Mouse (Mus musculus) midbrain, embryonic 13.5 days (tissue): ENCODE measurements around the gene Crocc. TPM values are rescaled to one million over a fixed set of nuclear protein-coding genes. Genes with fewer than 3 reads are reported as not detected.

Experiments used
- ATAC-seq: fragments of 200-750 bp; cut with Nextera tagmentation; 2 replicates; pipeline ENCODE4 v1.8.0; 2017; ENCODE audit warnings: mild to moderate bottlenecking, moderate TSS enrichment, moderate library complexity
- H3K27ac ChIP-seq: fragments of 300-500 bp; sonication (generic); 2 replicates; pipeline ENCODE4 v1.5.1; 2015; ENCODE audit warnings: inconsistent platforms, mild to moderate bottlenecking, moderate library complexity
- H3K27me3 ChIP-seq: fragments of 300-500 bp; sonication (generic); 2 replicates; pipeline ENCODE4 v1.6.1; 2015; ENCODE audit warnings: mild to moderate bottlenecking, inconsistent platforms
- H3K36me3 ChIP-seq: fragments of 300-500 bp; sonication (generic); 2 replicates; pipeline ENCODE4 v1.6.1; 2015; ENCODE audit warnings: mild to moderate bottlenecking, inconsistent platforms
- H3K4me1 ChIP-seq: fragments of 300-500 bp; sonication (generic); replicated peaks from 2 replicates; pipeline ENCODE4 v1.6.1; 2015; ENCODE audit warnings: inconsistent platforms
- H3K4me2 ChIP-seq: fragments of 300-500 bp; sonication (generic); replicated peaks from 2 replicates; pipeline ENCODE4 v1.6.1; 2015; ENCODE audit warnings: moderate library complexity, mild to moderate bottlenecking, inconsistent platforms
- H3K4me3 ChIP-seq: fragments of 300-500 bp; sonication (generic); replicated peaks from 2 replicates; pipeline ENCODE4 v1.5.1; 2015; ENCODE audit warnings: mild to moderate bottlenecking, inconsistent platforms
- H3K9ac ChIP-seq: fragments of 300-500 bp; sonication (generic); replicated peaks from 2 replicates; pipeline ENCODE4 v1.6.1; 2015; ENCODE audit warnings: mild to moderate bottlenecking, inconsistent platforms
- H3K9me3 ChIP-seq: fragments of 300-500 bp; sonication (generic); 2 replicates; pipeline ENCODE4 v1.6.1; 2016; ENCODE audit warnings: mild to moderate bottlenecking, inconsistent platforms
- WGBS: fragments of 180-500 bp; shearing (Covaris S2); methylation state at CpG from one replicate; pipeline ENCODE4 v1.1.7; 2015; 5-methylcytosine and 5-hydroxymethylcytosine counted together
- polyA plus RNA-seq: library from polyadenylated mRNA; unstranded; fragments of >200 nt; fragmentation: Nextera tagmentation; extraction: Ambion mirVana; gene quantifications from 2 replicates; pipeline ENCODE4 v1.2.1, GENCODE M21; 2015

Gene Crocc
- polyA plus RNA-seq, 1 experiment from 2014 or later = 8.8 TPM

DNA sequence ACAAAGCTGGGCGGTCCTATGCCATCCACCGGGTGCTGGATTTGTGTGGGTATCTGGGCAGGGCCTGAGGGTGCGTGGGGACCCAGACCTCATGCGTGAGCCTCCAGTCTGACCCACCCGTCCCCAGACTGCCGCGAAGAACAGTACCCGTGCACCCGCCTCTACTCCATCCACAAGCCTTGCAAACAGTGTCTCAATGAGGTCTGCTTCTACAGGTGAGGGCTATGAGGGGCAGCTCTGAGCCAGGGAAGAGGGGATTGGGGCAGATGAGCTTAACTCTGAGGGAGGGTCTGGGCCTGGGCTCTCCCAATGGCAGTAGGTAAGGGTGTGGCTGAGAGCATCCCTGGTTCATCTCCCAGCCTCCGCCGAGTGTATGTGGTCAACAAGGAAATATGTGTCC lies 45.5 kb downstream of the Crocc start:
- 91% methylated on average over 11 of the region's 11 CpGs for WGBS
- H3K4me2 ChIP-seq = no peak overlapping the region
- H3K27me3 ChIP-seq = no peaks in the 10 kb centered on the region
- H3K36me3 ChIP-seq = peaks cover 68% of the 10 kb centered on the region
- H3K9ac ChIP-seq = no peak overlapping the region
- H3K4me3 ChIP-seq = no peak overlapping the region
- peaks cover 47% of the 10 kb centered on the region for H3K4me1 ChIP-seq
- no peak overlapping the region for H3K27ac ChIP-seq
- no peaks in the 10 kb centered on the region for H3K9me3 ChIP-seq
- no peak for ATAC-seq

DNA sequence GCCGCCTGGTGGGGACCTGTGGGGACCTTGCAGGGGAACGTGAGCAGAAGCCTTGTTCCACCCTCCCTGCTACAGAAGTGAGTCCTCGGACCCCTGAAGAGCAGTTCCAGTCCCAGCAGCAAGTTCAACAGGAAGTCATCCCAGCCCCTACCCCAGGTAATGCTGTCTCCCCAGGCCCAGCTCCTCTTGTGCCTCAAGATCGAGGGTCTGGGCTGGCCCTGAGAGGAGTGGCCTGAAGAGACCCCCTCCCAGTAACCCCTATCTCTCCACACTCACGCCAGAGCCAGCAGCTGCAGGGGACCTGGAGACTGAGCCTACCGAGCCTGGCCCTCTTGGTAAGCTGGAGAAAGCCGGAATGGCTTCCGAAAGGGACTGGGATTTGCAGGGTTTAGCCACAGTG lies 46.2 kb downstream of the Crocc start:
- Histone ChIP-seq H3K27me3 (no peaks in the 10 kb centered on the region), H3K4me1 (peaks cover 41% of the 10 kb centered on the region), H3K36me3 (peaks cover 65% of the 10 kb centered on the region), H3K9me3 (no peaks in the 10 kb centered on the region), H3K27ac (no peak overlapping the region), H3K4me3 (no peak overlapping the region), H3K4me2 (no peak overlapping the region), H3K9ac (0 out of 2 replicates have a peak overlapping the region, but pooled peaks have one; percentile 16)
- WGBS = 66% methylated on average over 8 of the region's 8 CpGs
- no peak for ATAC-seq

DNA sequence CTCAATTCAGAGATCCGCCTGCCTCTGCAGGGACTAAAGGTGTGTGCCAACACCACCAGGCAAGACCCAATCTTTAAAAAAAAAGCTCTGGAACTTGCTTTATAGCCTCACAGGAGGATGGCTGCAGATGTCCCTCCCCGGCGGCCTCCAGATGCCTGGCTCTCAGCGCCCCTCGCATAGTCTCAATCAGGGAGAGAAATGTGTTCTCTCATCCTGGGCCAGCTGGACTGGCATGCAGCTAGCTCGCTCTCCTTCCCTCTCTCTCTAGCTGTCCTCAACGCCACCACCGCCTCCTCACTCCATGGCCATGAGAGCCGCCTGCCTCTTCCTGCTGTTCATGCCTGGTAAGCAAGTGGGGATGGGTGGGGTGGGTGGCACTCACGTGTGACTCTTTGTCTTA lies 47.8 kb downstream of the Crocc start:
- Histone ChIP-seq H3K4me2 (peak overlapping the region; percentile 92), H3K4me3 (peak overlapping the region; percentile 17), H3K9ac (peak overlapping the region; percentile 90), H3K4me1 (peaks cover 34% of the 10 kb centered on the region), H3K9me3 (no peaks in the 10 kb centered on the region), H3K36me3 (peaks cover 64% of the 10 kb centered on the region), H3K27me3 (no peaks in the 10 kb centered on the region), H3K27ac (peak overlapping the region; percentile 82)
- WGBS = 76% methylated on average over 10 of the region's 10 CpGs
- no peak for ATAC-seq

DNA sequence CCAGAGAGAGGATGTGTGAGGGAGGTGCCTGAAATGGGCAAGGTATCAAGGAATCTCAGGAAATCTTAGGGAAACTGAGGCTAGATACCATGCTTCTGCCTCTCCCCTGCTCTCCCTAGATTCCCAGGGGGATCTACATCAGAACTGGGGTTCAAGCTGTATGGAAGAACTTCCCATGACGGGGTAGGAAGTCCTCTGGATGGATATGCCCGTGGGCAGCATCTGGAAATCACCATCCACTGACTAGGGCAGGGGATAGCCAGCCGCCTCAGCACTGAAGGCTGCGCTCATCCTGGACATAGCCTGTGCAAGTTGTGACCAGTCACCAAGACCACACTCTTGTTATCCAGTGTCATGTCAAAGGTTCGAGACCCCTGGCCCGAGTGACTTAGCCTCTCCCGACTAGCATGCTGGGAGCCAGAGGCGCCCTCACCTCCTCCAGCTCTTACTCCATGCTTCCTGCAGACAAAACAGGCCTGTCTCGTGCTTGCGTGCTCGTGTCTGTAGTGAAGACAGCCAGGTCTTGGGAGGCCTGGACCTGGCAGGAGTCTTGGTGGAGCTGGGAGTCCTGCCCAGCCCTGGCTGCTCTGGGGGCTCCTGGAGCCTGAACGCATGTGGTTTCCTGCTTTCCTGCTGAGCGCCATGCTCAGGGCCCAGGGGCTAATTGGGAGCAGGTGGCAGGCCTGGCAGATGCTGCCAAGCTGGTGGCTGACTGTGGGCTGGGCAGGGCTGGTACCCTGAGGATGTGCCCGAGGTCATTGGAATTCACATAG lies 48.6 kb downstream of the Crocc start:
- H3K36me3 ChIP-seq = peaks cover 62% of the 10 kb centered on the region
- no peaks in the 10 kb centered on the region for H3K27me3 ChIP-seq
- H3K9ac ChIP-seq = peak overlapping the region; percentile 90
- no peaks in the 10 kb centered on the region for H3K9me3 ChIP-seq
- WGBS = 42% methylated on average over 14 of the region's 14 CpGs
- H3K4me2 ChIP-seq = peak overlapping the region; percentile 92
- H3K4me3 ChIP-seq = peak overlapping the region; percentile 78
- peaks cover 34% of the 10 kb centered on the region for H3K4me1 ChIP-seq
- peak; percentile 7; the same call in 1 of the 2 replicates for ATAC-seq
- peak overlapping the region; percentile 82 for H3K27ac ChIP-seq

DNA sequence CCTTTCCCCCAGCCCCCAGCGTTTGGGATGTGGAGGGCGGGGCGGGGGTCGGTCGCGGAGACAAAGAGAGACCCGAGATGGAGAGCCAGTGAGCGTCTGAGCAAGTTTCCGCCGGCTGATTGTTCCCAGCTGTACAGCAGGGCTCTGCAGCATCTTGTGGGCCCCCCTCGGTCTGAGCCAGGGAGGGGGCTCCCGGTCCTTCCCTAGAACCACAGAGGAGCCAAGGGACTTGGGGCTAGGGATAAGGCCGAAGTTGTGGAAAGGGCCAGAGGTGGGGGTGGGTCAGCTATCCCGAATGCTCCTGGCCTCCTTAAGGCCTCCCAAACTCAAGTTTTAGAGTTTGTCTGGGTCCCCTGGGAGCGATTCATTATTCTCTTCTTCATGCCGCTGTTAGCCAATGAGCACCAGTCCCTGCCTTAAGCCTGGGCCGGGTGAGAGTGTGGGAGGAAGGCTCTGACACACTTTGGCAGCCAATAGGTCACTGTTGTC lies 49.4 kb downstream of the Crocc start:
- peak overlapping the region; percentile 82 for H3K27ac ChIP-seq
- no peaks in the 10 kb centered on the region for H3K9me3 ChIP-seq
- 0% methylated on average over 10 of the region's 17 CpGs for WGBS
- peak; percentile 57 for ATAC-seq
- peak overlapping the region; percentile 90 for H3K9ac ChIP-seq
- peak overlapping the region; percentile 78 for H3K4me3 ChIP-seq
- H3K36me3 ChIP-seq = peaks cover 62% of the 10 kb centered on the region
- H3K27me3 ChIP-seq = no peaks in the 10 kb centered on the region
- peak overlapping the region; percentile 92 for H3K4me2 ChIP-seq
- peaks cover 34% of the 10 kb centered on the region for H3K4me1 ChIP-seq

DNA sequence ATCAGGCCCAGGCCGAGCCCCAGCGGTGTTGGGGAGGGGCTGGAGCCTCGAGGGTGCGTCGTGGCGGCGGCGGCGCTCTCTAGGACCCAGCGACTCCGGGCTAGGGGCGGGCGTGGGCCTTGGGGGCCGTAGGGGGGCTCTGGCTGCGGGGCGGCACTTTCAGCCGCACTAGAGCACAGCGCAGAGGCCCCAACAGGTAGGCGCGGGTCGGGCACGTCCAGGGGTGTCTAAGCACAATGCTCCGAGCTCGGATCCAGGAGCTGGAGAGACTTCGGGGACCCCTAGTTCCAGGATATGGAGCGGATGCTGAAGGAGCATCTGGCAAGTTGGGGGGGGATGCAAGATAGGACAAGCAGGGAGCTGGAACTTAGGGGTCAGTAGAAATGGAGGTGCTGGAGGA lies 49.8 kb downstream of the Crocc start:
- peak; percentile 86 for ATAC-seq
- no peaks in the 10 kb centered on the region for H3K9me3 ChIP-seq
- H3K4me2 ChIP-seq = peak overlapping the region; percentile 92
- peak overlapping the region; percentile 82 for H3K27ac ChIP-seq
- H3K4me1 ChIP-seq = peaks cover 34% of the 10 kb centered on the region
- under 1% methylated on average over 26 of the region's 26 CpGs for WGBS
- peak overlapping the region; percentile 90 for H3K9ac ChIP-seq
- H3K27me3 ChIP-seq = no peaks in the 10 kb centered on the region
- peaks cover 62% of the 10 kb centered on the region for H3K36me3 ChIP-seq
- H3K4me3 ChIP-seq = peak overlapping the region; percentile 78

DNA sequence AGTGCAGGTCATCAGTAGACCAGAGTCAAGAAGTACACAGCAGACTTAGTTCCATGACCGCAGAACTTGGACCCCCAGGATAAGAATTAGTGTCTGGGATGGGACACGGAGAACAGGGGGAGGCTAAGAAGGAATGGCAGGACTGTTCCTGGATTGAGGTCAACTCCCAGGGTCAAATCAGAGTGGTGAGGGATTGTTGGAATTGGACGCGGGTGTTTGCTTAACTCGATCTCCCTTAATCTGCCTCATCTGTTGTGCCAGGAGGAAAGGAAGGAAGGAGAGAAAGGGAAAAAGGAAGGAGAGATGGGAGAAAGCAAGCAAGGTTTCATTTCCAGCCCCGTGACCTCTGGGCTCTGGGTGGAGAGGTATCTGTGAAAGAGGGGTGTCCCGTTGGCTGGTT lies 50.2 kb downstream of the Crocc start, which contains the start of gene Mfap2:
Gene Mfap2 (plus strand): TSS at position 301 of the 400 bp plus-strand sequence.
- no peaks in the 10 kb centered on the region for H3K27me3 ChIP-seq
- H3K4me1 ChIP-seq = peaks cover 34% of the 10 kb centered on the region
- 15% methylated on average over 7 of the region's 7 CpGs for WGBS
- H3K9me3 ChIP-seq = no peaks in the 10 kb centered on the region
- peak within 1 kb of the TSS; percentile 92 for H3K4me2 ChIP-seq
- peak within 1 kb of the TSS; percentile 82 for H3K27ac ChIP-seq
- H3K36me3 ChIP-seq = peaks cover 62% of the 10 kb centered on the region
- ATAC-seq = no peak
- peak within 1 kb of the TSS; percentile 78 for H3K4me3 ChIP-seq
- peak within 1 kb of the TSS; percentile 90 for H3K9ac ChIP-seq

DNA sequence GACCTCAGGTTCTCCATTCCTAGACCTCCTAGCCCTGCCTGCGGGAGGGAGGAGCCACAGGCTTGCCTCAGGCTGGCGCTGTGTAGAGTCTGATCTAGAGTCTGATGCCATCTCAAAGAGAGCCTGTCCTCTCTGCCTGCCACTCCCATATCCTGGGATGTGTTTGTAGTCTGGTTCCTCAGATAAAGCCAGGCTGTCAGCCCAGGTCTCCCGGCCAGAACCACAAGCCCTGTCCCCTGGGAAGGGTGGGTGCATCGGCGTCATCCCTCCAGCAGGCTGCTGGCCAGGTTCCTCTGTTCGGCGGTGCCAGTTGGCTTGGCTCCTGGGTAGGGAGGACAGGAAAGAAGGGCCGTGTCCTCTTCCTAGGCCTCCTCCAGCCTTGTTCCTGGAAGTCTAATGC lies 52.3 kb downstream of the Crocc start:
- peaks cover 27% of the 10 kb centered on the region for H3K4me1 ChIP-seq
- H3K4me3 ChIP-seq = no peak overlapping the region
- 89% methylated on average over 8 of the region's 8 CpGs for WGBS
- no peaks in the 10 kb centered on the region for H3K9me3 ChIP-seq
- no peak overlapping the region for H3K27ac ChIP-seq
- no peak overlapping the region for H3K4me2 ChIP-seq
- H3K27me3 ChIP-seq = no peaks in the 10 kb centered on the region
- no peak overlapping the region for H3K9ac ChIP-seq
- H3K36me3 ChIP-seq = peaks cover 62% of the 10 kb centered on the region
- no peak for ATAC-seq

DNA sequence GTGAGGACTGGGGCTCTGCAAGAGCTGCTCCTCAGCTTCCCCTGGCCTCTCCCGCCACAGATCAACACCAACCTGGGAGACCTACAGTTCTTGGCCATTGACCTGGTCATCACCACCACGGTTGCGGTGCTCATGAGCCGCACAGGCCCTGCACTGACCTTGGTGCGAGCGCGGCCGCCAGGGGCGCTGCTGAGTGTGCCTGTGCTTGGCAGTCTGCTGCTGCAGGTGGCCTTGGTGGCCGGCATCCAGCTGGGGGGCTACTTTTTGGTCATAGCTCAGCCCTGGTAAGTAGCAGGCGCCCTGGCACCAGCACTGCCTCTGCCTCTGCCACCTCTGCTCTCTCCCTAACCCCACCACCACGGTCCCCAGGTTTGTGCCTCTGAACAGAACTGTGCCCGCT lies 54.4 kb downstream of the Crocc start:
- Histone ChIP-seq H3K9me3 (no peaks in the 10 kb centered on the region), H3K27me3 (no peaks in the 10 kb centered on the region), H3K4me3 (no peak overlapping the region), H3K9ac (no peak overlapping the region), H3K36me3 (peaks cover 76% of the 10 kb centered on the region), H3K4me2 (no peak overlapping the region), H3K27ac (no peak overlapping the region), H3K4me1 (peaks cover 6% of the 10 kb centered on the region)
- no peak for ATAC-seq
- WGBS = 72% methylated on average over 13 of the region's 13 CpGs

DNA sequence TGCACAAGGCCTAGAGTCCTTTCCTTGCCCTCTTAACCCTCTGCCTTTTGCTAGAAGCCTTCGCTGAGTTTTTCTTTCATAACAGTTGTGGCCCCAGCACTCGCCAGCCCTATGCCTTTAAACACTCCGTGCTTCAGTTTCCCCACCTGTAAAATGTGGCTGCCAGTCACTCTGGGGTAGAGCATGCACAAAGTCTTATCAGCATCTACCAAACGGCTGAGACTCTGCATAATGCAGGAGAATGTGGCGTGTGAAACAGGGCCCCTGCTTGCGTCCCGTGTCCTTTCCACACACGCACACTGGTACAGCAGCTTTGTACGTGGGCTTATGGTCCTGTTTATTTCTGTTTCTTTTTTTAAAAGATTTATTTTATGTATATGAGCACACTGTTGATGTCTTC lies 63.5 kb downstream of the Crocc start:
- H3K4me2 ChIP-seq = no peak overlapping the region
- no peak overlapping the region for H3K4me3 ChIP-seq
- H3K27me3 ChIP-seq = no peaks in the 10 kb centered on the region
- no peaks in the 10 kb centered on the region for H3K4me1 ChIP-seq
- no peak overlapping the region for H3K27ac ChIP-seq
- no peak overlapping the region for H3K9ac ChIP-seq
- H3K36me3 ChIP-seq = peaks cover 98% of the 10 kb centered on the region
- H3K9me3 ChIP-seq = no peaks in the 10 kb centered on the region
- 95% methylated on average over 9 of the region's 9 CpGs for WGBS
- ATAC-seq = no peak

DNA sequence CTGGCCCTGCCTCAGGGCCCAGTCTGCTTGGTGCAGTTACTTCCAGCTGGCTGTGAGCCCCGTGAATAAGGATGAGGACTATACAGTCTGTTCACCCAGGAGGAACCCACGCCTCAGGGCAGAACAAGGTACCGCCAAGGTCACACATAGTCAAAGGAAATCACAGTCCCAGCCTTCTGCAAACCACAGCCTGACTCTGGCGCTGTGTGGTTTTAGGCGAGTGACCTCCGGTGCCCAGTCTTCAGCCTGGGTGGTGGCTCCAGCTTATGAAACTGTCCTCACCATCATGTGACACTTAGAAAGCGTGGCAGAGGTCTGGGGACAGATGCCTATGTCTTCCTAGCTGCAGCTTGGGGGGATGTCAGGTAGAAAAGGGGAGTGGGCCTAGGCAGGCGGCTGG lies 64.5 kb downstream of the Crocc start:
- no peak for ATAC-seq
- H3K9me3 ChIP-seq = no peaks in the 10 kb centered on the region
- no peak overlapping the region for H3K4me2 ChIP-seq
- H3K27ac ChIP-seq = no peak overlapping the region
- no peak overlapping the region for H3K4me3 ChIP-seq
- H3K9ac ChIP-seq = no peak overlapping the region
- H3K36me3 ChIP-seq = peaks cover 94% of the 10 kb centered on the region
- 95% methylated on average over 8 of the region's 8 CpGs for WGBS
- no peaks in the 10 kb centered on the region for H3K27me3 ChIP-seq
- no peaks in the 10 kb centered on the region for H3K4me1 ChIP-seq

DNA sequence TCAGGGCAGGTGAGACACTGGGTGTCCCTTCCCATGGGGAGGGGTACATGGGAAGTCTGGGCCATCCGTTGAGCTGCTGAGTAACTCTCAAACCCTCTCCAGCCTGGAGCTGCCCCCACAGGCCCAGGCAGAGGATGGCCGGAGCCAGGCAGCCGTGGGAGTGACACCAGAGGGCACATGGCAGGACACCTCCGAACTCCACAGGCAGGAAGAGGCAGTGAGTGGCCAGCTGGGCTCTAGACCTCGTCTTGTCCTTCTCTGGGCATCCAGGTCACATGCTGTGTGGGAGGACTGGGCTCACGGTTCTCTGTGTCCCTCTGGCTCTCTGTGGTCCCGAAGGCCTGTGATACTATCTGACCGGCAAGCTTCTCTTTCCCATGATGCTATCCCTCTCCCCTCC lies 66.5 kb downstream of the Crocc start:
- WGBS = 91% methylated on average over 8 of the region's 8 CpGs
- no peaks in the 10 kb centered on the region for H3K9me3 ChIP-seq
- no peaks in the 10 kb centered on the region for H3K27me3 ChIP-seq
- peaks cover 85% of the 10 kb centered on the region for H3K36me3 ChIP-seq
- peaks cover 16% of the 10 kb centered on the region for H3K4me1 ChIP-seq
- no peak overlapping the region for H3K27ac ChIP-seq
- no peak overlapping the region for H3K4me2 ChIP-seq
- ATAC-seq = no peak
- no peak overlapping the region for H3K4me3 ChIP-seq
- no peak overlapping the region for H3K9ac ChIP-seq
